Mouse (Mus musculus) hematopoietic stem cell, adult 5-6 weeks (primary cell): Measurements from ENCODE around the gene Gm30302. TPM values are rescaled to one million over a fixed set of nuclear protein-coding genes. Genes with fewer than 3 reads are reported as not detected.
"Not testable (repeated sequence)": the region's sequence is repeated elsewhere in the genome, so short reads cannot be mapped to it uniquely, and the experiment has no call there.

ENCODE experiments used
- ATAC-seq, 2 experiments: fragments of 125-278 bp in 1 of 2; replicated peaks in 1 of 2; 2 replicates each; pipeline ENCODE4 v1.8.0; 2016 to 2017; ENCODE audit warnings: inconsistent platforms in 2 of 2, mild to moderate bottlenecking in 2 of 2, moderate number of reproducible peaks in 2 of 2, low read depth in 1 of 2, moderate TSS enrichment in 1 of 2; ENCODE audit not compliant: low FRiP score in 2 of 2, poor library complexity in 2 of 2, severe bottlenecking in 2 of 2, insufficient read depth in 1 of 2, low TSS enrichment in 1 of 2
- total RNA-seq: library from RNA; stranded (forward); fragments of 172-1452, 232-1000 nt; gene quantifications from 2 replicates; pipeline ENCODE4 v1.2.3, GENCODE M21; 2017

The Gm30302 gene
- total RNA-seq: not detected in 2 replicates

GRCm38 (mm10) chr13:49798901-49799300 lies at the start of gene Gm30302:
TSS of gene Gm30302 (minus strand) at chr13:49799001.
- ATAC-seq: no peak

- ATAC-seq: peak; percentile 36 to 37; a peak in 2 of 4 replicates
Measured at GRCm38 (mm10) chr13:49846751-49847150, 48.0 kb upstream of the Gm30302 start.

GRCm38 (mm10) chr13:49846141-49846540 lies 47.3 kb upstream of the Gm30302 start:
- no peak for ATAC-seq

GRCm38 (mm10) chr13:49845663-49846062 lies 46.9 kb upstream of the Gm30302 start:
- ATAC-seq: no peak

- no peak for ATAC-seq
Measured at GRCm38 (mm10) chr13:49844071-49844470, 45.3 kb upstream of the Gm30302 start.

DNA sequence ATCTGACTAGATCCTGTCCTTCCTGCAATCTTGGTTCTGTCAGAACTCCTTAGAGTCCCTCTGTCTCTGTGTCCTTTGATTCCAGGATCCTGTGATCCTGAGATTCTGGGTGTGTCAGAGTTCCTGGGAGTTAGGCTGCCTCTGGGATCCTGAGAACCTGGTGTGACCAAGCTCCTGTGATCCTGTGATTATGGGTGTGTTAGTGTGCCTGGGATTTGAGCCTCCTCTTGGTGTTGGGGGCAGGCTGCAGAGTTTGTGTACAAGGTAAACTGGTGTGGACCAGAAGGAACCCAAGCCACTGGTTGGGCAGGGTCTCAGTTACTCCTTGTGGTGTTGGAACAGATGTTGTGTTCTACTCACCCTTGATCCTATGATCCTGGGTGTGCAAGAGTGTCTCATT lies 42.4 kb upstream of the Gm30302 start:
- ATAC-seq: no peak

DNA sequence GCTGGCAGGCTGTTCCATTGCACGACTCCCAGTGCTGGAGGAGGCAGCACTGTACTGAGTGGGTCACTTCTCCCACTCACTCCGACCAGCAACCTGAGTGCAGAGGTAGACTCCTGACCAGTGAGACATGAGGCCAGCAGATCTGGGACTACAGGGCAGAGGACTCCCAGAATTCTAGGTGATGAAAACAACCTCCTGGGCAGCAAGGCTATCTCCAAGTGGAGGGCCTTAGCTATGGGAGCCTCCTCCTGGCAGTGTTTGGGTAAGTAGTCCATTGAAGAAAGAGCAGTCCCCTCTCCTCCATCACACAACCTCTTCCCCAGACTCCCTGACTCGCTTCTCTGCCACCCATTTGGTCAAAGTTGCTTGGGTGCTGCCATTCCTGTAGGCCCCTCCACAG lies 31.6 kb upstream of the Gm30302 start:
- ATAC-seq: no peak

DNA sequence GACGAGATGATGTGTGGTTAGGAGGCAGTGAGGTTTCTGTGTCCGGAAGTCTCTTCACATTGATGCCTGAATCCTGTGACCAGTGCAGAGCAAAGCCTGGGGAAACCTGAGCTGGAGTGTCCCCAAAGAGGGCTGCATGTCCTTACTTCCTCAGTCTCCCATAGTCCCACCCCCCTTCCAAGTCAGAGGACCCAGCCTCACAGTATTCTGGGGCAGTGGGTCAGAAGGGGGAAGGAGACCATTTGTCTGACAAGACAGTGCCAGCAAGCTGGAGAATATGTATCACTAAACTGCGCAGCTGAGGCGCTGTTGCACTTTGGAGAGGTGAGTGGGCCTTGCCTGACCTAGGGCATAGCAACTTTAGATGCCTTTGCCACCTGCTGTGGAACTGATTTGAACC lies 26.5 kb upstream of the Gm30302 start:
- no peak for ATAC-seq

DNA sequence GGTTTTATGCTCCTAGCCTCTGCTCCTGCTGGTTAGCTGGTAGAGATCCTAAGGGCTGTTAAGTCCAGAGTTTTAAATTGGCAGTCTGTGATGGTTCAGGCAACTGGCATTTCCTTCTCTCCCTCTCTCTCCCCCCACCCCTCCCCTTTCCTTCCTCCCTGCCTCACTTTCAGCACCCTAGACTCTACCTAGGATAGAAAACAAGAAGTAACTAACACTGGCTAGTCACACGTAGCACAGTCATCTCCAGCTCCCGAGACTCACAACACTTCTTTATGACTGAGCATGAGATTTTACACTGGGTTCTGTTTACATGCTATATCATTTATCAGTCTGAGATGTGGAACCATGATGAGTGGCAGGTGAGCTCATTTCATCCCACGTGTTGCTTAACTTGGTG lies 16.2 kb upstream of the Gm30302 start:
- peak; percentile 53 to 67 for ATAC-seq

DNA sequence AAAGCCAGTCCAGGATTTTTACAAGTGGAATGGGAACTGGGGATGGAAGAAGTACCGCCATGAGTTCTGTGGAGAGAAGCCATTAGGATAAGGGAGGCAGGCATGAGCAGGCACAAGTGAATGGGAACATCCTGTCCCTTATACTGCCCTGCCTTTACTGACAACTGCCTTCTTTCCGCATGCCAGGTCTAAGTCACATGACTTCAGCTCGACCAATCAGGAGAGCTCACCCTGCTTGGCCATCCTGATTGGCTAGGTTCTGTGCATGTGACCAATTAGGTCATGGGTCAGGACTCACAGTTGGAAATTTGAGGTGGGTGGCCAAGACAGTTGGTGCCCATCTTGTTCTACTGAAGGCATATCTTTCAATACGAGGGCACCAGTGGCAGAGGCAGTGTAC lies 15.6 kb upstream of the Gm30302 start:
- ATAC-seq: no peak

GRCm38 (mm10) chr13:49807146-49807545 lies 8.3 kb upstream of the Gm30302 start:
- peak in 1 of 2 experiments; percentile 62; a peak in 2 of 4 replicates for ATAC-seq

DNA sequence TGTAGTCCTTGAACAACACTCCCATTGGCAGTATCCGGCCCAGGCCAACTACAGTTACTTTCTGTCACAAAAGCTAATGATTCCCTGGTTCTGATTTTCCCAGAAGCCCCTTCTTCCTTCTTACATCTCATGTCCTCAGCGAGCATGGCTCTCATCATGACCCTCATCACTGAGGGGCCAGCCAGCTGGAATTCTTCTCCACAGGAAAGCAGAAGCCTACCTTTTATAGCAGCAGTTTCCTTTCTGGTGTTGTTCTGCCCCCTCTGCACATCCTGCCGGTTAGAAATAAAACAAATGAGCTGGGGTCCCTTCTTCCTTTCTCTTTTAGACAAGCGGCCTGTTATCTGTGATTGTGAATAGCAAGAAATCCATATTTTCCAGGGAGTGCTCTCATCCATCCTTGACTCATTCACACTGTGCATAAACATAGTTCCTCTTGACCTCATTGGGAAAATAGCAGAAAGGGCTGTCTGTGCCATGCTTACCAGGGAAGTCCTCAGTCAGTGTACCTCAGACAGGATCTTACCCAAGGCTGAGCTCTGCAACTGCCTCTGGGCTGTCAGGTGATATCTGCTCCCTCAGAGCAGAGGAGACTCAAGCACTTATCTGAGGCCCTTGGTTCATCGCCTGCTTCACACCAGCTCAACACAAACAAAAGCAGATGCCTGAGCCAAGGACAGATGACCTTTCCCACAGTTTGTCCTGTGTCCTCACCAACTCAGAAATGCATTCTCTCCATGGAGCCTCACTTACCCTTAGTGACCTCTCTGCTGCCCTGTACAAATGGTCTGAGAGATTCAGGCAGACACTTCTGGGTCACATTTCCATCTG lies 10.0 kb downstream of the Gm30302 start:
- ATAC-seq: no peak

DNA sequence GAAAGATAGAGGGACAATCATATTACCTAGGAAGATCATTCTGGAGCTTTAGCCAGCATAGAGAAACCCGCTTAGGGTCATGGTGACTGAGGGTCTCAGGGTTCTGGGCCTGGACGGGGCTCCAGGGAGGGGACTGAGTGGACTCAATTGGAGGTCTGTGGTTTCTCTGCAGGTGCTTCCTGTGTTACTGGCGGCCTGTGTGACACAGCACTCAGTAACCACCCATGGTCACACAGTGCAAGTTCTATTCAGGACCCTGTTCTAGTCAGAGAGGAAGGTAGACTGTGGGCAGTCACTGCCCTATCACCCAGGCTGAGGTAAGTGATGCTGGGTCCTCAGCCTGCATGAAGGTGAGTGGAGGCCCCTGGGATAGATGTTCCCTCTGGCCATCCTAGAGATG lies 14.9 kb downstream of the Gm30302 start:
- ATAC-seq: peak; percentile 85 to 97

GRCm38 (mm10) chr13:49771536-49771935 lies 27.3 kb downstream of the Gm30302 start:
- not testable (repeated sequence) for ATAC-seq

DNA sequence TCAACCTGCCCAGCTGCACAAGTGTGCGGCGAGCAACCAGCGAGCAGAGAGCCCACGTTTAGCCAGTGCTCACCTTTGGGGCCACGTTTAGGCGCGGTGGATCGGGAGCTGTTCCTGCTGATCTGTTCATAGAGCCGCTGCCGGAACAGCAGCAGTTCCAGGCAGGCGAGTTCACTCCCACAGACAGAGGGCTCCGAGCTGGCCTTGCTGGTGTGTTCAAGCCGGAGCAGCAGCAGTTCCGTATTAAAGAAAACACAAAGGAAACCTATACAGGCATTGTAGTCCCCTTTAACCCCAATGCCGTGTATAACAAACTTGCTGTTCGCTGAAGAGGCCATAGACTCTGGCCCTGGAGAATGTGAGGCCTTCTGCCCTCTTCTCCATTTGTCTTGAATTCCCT lies 29.7 kb downstream of the Gm30302 start:
- ATAC-seq: no peak

GRCm38 (mm10) chr13:49768048-49768447 lies 30.8 kb downstream of the Gm30302 start:
- ATAC-seq: no peak

DNA sequence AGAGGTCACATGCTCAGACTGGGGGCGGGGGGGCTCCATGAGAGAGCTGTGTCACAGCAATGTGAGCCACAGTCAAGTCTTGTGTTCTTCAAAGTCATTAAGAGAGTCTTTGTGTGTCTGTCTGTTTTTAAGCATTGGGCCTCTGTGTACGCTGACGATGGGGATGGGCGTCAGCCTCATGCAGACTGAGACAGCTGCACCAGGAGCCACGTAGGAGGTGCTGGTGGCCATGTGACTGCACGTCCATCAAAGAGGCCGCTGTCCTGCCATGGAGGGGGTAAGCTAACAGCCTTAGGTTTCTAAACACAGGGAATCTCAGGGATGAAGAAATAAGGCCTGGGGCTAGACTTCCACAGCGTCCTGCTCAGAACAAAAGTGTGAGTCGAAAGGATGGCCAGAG lies 32.5 kb downstream of the Gm30302 start:
- no peak for ATAC-seq

GRCm38 (mm10) chr13:49765306-49765705 lies 33.5 kb downstream of the Gm30302 start:
- ATAC-seq: no peak

DNA sequence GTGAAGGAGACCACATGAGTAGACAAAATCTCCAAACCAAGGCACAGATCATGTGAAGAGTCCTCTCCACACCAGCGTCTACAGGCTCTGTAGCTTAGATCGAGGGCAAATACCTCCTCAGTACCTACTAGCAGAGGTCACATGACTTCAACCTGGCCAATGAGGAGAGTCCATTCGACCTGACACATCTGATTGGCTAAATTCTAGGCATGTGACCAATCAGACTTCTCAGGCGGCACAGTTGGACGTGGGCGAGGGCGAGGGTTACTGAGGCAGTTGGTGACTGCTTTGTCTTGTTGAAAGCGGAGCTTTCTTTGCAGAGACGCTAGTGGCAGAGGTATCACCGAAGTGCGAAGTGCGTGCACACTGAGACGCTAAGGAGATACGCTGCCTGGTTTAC lies 36.6 kb downstream of the Gm30302 start:
- ATAC-seq: no peak
